Mouse (Mus musculus): Measurements from ENCODE around the gene Chrm4. TPM values are rescaled to one million over a fixed set of nuclear protein-coding genes. Genes with fewer than 3 reads are reported as not detected.

Chrm4 gene
- polyA plus RNA-seq, 1 experiment from 2014 or later: not detected

DNA sequence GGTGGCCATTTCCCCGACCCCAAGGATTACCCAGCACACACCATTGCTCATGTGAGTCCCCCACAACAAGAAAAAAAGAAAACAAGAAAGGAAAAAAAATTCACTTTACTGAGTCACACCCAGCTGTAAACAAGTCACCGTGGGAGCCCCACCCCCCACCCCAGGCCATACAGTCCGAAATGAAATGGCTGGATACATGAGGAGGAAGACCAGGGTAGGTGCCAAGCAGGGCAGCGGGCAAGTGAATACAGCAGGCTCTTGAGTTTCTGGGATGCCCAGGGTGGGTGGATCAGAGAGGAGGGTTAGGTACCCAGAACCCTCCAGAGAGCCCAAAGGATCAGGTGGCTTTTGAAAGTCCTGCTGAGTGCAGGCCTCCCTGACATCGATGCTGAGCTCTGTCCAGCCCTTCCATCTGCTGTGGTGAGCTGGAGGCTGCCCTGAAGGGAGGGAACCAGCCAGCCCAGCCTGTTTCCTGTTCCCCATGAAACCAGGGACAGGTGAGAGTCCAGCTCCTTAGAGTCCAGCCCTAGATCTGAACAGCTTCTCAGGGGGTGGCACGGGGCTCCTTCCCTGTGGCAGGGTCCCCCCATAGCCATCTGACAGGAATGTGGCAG is 5.8 kb downstream of the Chrm4 start:
- 11% methylated on average over 6 of the region's 6 CpGs for WGBS
- H3K4me2 ChIP-seq (ENCODE audit: low read length): peak overlapping the region; percentile 76
- no peaks in the 10 kb centered on the region for H3K27me3 ChIP-seq (replicated peaks; ENCODE audit: control insufficient read depth, insufficient read depth, low read length)
- H3K9me3 ChIP-seq (ENCODE audit: control insufficient read depth, low read length): no peaks in the 10 kb centered on the region
- DNase-seq (ENCODE audit: low spot score) (no peak), ATAC-seq (replicated peaks; ENCODE audit: low FRiP score, low TSS enrichment, low read depth) (peak; percentile 21)
- peak overlapping the region; percentile 98 for H3K27ac ChIP-seq (ENCODE audit: low read depth)
- H3K4me1 ChIP-seq (replicated peaks; ENCODE audit: control insufficient read depth, insufficient read depth, low read length): peaks cover 25% of the 10 kb centered on the region
- 0 out of 2 replicates have a peak overlapping the region, but pooled peaks have one; percentile 99 for H3K9ac ChIP-seq (ENCODE audit: low read length)
- H3K4me3 ChIP-seq (ENCODE audit: low read depth, low read length): no peak overlapping the region; the same call in 1 of the 2 replicates
- peaks cover 44% of the 10 kb centered on the region for H3K36me3 ChIP-seq (ENCODE audit: control insufficient read depth, insufficient read depth, low read length)

DNA sequence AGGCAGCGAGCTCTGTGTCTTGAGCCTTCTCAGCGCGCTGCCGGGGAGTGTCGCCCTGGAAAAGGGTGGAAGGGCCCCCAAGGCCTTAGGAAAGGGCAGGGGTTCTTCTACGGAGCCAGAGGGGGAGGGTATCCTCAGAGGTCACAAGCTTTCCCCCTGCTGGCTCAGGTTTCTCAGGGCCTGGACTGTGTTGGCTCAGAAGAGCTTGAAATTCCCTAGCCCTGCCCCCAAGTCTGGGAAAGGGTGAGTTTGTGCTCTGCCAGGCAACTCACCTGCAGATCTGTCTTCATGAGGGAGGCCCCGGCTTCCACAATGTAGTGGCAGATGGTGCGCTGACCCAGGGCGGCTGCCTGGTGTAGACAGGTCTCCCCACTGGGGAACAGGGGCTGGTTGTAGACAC is 6.4 kb downstream of the Chrm4 start:
- Histone ChIP-seq H3K4me2 (ENCODE audit: low read length) (no peak overlapping the region), H3K4me1 (replicated peaks; ENCODE audit: control insufficient read depth, insufficient read depth, low read length) (peaks cover 25% of the 10 kb centered on the region), H3K4me3 (ENCODE audit: low read depth, low read length) (no peak overlapping the region), H3K27ac (ENCODE audit: low read depth) (peak overlapping the region; percentile 98), H3K36me3 (ENCODE audit: control insufficient read depth, insufficient read depth, low read length) (peaks cover 50% of the 10 kb centered on the region), H3K9ac (ENCODE audit: low read length) (no peak overlapping the region), H3K9me3 (ENCODE audit: control insufficient read depth, low read length) (no peaks in the 10 kb centered on the region), H3K27me3 (replicated peaks; ENCODE audit: control insufficient read depth, insufficient read depth, low read length) (no peaks in the 10 kb centered on the region)
- no peak for DNase-seq (ENCODE audit: low spot score)
- 28% methylated on average over 9 of the region's 9 CpGs for WGBS
- no peak for ATAC-seq (replicated peaks; ENCODE audit: low FRiP score, low TSS enrichment, low read depth)

DNA sequence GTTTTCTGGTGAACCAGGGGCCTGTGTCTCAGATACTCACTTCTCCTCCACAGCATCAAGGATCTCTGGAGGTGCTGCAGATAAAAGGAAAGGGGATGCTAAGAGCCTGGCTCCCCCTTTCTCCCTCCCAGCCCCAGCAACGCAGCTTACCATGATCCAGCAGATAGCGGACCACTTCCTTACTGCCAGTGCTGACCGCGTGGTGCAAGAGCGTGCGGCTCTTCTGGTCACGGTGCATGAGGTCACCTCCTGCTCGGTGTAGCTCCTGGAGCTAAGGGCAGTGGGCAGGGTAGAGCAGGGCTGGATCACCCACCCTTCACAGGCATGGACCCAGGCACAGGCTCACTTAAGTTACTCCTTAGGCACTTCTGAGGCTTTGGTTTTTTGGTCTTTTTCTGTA is 7.0 kb downstream of the Chrm4 start:
- Histone ChIP-seq H3K4me2 (ENCODE audit: low read length) (no peak overlapping the region), H3K4me1 (replicated peaks; ENCODE audit: control insufficient read depth, insufficient read depth, low read length) (peaks cover 25% of the 10 kb centered on the region), H3K27me3 (replicated peaks; ENCODE audit: control insufficient read depth, insufficient read depth, low read length) (no peaks in the 10 kb centered on the region), H3K27ac (ENCODE audit: low read depth) (no peak overlapping the region), H3K36me3 (ENCODE audit: control insufficient read depth, insufficient read depth, low read length) (peaks cover 56% of the 10 kb centered on the region), H3K4me3 (ENCODE audit: low read depth, low read length) (no peak overlapping the region), H3K9me3 (ENCODE audit: control insufficient read depth, low read length) (no peaks in the 10 kb centered on the region), H3K9ac (ENCODE audit: low read length) (no peak overlapping the region)
- DNase-seq (ENCODE audit: low spot score) (no peak), ATAC-seq (replicated peaks; ENCODE audit: low FRiP score, low TSS enrichment, low read depth) (no peak)
- WGBS: 28% methylated on average over 8 of the region's 8 CpGs

DNA sequence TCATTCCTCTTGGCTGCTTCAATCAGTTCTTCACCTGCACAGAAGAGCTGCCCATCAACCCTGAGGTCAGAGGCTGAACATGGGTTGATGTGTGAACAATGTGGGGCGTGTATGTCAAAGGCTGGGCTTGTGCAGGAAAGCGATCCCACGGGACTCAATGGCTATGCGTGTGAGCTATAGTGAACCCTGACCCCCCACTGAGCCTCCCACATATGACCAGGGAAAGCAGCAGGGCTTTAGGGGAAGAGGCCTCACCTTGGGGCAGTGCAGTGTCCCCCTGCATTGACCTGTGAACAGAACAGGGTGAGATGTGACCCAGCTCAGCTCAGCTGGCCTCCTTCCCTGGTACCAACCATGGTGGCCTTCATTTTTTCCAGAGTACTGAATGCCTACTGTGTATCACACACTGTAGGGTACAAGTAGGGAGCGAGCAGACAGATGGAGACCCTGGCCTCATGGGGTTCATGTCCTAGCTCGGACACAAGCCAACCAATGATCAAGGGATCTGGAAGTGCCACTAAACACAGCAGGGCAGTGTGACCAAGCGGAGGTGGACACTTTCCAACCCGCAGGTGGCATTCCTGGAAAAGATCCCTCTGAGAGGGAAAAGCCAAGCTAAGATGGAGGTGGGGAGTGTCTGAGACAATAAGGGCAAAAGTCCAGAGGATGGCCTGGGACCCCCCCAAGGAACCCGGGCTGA is 7.9 kb downstream of the Chrm4 start:
- Histone ChIP-seq H3K9ac (ENCODE audit: low read length) (no peak overlapping the region), H3K36me3 (ENCODE audit: control insufficient read depth, insufficient read depth, low read length) (peaks cover 65% of the 10 kb centered on the region)

DNA sequence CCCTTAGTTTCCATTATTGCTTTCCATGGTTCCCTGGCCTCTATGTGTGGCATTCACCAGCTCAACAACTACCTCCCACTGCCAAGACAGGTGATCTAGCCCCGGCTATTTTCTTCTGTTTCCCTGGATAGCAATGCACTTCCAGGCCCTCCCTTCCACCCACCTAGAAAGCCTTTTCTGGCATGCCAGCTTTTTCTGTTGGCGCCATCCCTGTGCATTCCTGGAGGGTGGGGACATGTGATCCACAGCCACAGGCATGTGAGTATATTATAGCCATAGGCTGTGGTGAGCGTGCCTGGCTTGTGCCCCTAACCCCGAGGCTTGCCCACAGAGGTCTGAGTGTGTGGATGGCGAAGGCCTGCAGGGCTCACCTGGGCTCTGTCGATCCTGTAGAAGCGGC is 9.1 kb downstream of the Chrm4 start:
- H3K4me2 ChIP-seq (ENCODE audit: low read length): no peak overlapping the region
- DNase-seq (ENCODE audit: low spot score) (no peak), ATAC-seq (replicated peaks; ENCODE audit: low FRiP score, low TSS enrichment, low read depth) (no peak)
- no peak overlapping the region for H3K27ac ChIP-seq (ENCODE audit: low read depth)
- no peaks in the 10 kb centered on the region for H3K9me3 ChIP-seq (ENCODE audit: control insufficient read depth, low read length)
- peaks cover 17% of the 10 kb centered on the region for H3K4me1 ChIP-seq (replicated peaks; ENCODE audit: control insufficient read depth, insufficient read depth, low read length)
- H3K4me3 ChIP-seq (ENCODE audit: low read depth, low read length): no peak overlapping the region
- H3K9ac ChIP-seq (ENCODE audit: low read length): no peak overlapping the region
- no peaks in the 10 kb centered on the region for H3K27me3 ChIP-seq (replicated peaks; ENCODE audit: control insufficient read depth, insufficient read depth, low read length)
- WGBS: 92% methylated on average over 7 of the region's 7 CpGs
- H3K36me3 ChIP-seq (ENCODE audit: control insufficient read depth, insufficient read depth, low read length): peaks cover 74% of the 10 kb centered on the region

More for the DNA sequence above, 7.9 kb downstream of the Chrm4 start:
- ATAC-seq (replicated peaks; ENCODE audit: low FRiP score, low TSS enrichment, low read depth): no peak
- Histone ChIP-seq H3K9me3 (ENCODE audit: control insufficient read depth, low read length) (no peaks in the 10 kb centered on the region), H3K27ac (ENCODE audit: low read depth) (no peak overlapping the region), H3K27me3 (replicated peaks; ENCODE audit: control insufficient read depth, insufficient read depth, low read length) (no peaks in the 10 kb centered on the region), H3K4me3 (ENCODE audit: low read depth, low read length) (no peak overlapping the region), H3K4me1 (replicated peaks; ENCODE audit: control insufficient read depth, insufficient read depth, low read length) (peaks cover 17% of the 10 kb centered on the region), H3K4me2 (ENCODE audit: low read length) (no peak overlapping the region)
- DNase-seq (ENCODE audit: low spot score): no peak
- 86% methylated on average over 9 of the region's 9 CpGs for WGBS

DNA sequence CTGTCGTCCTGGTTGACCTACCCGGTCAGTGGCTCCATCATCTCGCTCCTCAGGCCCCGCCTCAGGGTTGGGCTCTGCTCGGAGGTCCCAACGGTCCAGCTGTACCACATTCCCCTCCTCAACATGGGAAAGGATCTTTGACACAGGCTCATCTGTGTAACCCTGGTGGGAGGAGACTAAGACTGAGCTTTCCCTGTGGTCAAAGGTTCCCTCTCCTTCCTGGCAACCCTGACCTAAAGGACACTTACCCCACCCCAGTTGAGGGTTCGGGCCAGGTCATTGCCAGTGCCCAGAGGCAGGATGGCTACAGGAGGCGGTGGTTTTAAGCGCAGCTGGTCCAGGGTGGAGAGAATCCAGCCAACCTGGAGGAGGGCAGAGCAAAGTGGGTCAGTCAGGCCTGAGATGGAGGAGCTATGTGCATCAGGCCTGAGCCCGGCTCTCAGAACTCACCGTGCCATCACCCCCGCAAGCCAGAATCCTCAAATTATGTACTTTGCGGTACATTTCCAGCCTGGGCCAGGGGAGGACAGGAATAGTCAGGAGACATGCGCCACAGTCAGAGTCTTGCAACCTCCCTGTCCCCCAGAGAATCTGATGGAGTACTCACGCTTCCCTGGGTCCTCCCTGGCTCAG is 12.4 kb downstream of the Chrm4 start:
- Histone ChIP-seq H3K9ac (ENCODE audit: low read length) (no peak overlapping the region), H3K4me3 (ENCODE audit: low read depth, low read length) (no peak overlapping the region), H3K27ac (ENCODE audit: low read depth) (no peak overlapping the region), H3K4me1 (replicated peaks; ENCODE audit: control insufficient read depth, insufficient read depth, low read length) (no peaks in the 10 kb centered on the region), H3K9me3 (ENCODE audit: control insufficient read depth, low read length) (no peaks in the 10 kb centered on the region), H3K27me3 (replicated peaks; ENCODE audit: control insufficient read depth, insufficient read depth, low read length) (no peaks in the 10 kb centered on the region), H3K36me3 (ENCODE audit: control insufficient read depth, insufficient read depth, low read length) (peaks cover 70% of the 10 kb centered on the region), H3K4me2 (ENCODE audit: low read length) (no peak overlapping the region)
- ATAC-seq (replicated peaks; ENCODE audit: low FRiP score, low TSS enrichment, low read depth): no peak
- DNase-seq (ENCODE audit: low spot score): no peak
- 83% methylated on average over 15 of the region's 15 CpGs for WGBS

DNA sequence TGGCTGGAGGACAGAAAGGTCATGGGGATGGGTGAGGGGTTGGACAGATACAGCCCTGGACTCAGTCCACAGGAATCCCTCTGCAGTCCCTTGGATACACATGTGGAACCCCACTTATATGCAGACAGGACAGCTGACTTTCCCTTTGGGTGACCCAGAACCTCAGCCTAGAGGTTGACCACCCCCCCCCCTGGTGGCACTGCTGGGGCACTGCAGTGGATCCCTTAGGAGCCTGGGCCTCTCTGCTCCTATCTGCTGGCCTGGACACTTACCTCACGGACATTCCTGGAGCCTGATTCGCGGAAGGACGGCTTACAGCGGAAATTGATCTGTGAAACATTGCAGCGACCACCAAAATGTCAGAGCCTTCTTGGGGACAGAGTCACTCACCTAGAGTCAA is 15.3 kb downstream of the Chrm4 start:
- WGBS: 65% methylated on average over 6 of the region's 6 CpGs
- H3K9ac ChIP-seq (ENCODE audit: low read length): no peak overlapping the region
- peaks cover 49% of the 10 kb centered on the region for H3K36me3 ChIP-seq (ENCODE audit: control insufficient read depth, insufficient read depth, low read length)
- DNase-seq (ENCODE audit: low spot score) (peak; percentile 52), ATAC-seq (replicated peaks; ENCODE audit: low FRiP score, low TSS enrichment, low read depth) (no peak)
- no peak overlapping the region for H3K27ac ChIP-seq (ENCODE audit: low read depth)
- no peaks in the 10 kb centered on the region for H3K9me3 ChIP-seq (ENCODE audit: control insufficient read depth, low read length)
- H3K27me3 ChIP-seq (replicated peaks; ENCODE audit: control insufficient read depth, insufficient read depth, low read length): no peaks in the 10 kb centered on the region
- H3K4me2 ChIP-seq (ENCODE audit: low read length): no peak overlapping the region
- H3K4me3 ChIP-seq (ENCODE audit: low read depth, low read length): no peak overlapping the region
- peaks cover 10% of the 10 kb centered on the region for H3K4me1 ChIP-seq (replicated peaks; ENCODE audit: control insufficient read depth, insufficient read depth, low read length)

DNA sequence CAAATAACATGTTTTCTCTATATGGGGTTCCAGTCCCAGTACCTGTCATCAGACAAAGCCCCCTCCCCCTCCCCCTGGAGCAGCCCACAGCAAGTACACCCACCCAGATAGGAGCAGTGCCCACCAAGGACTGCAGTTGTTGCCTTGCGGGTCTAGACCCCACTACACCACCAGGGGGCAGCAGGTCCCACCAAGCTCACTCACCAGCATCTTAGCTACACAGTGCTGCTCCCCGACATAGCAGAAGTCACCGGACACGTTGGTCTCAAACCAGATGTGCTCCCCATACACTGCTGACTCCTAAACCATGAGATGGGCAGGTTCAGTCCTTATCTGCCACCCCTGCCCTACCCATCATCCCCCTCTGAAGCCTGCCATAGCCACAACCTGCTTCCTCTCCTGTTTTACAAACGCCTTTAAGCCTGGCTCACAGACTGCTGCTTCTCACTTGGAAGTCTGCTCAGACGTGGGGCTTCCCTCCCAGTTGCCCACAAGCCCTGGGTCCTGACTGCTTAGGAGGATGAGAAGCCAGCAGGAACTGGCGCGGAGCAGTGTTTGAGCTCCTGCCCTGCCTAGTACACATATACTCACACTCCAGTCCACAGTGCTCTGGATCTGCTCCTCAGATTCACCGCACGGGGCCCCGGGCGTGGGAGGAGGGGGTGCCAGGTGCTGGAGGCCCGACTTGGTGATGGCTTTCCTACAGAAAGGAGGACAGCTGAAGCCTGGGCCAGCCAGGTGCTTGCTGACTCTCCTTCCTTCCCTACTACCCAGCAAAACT is 17.3 kb downstream of the Chrm4 start:
- Histone ChIP-seq H3K4me1 (replicated peaks; ENCODE audit: control insufficient read depth, insufficient read depth, low read length) (peaks cover 24% of the 10 kb centered on the region), H3K9ac (ENCODE audit: low read length) (no peak overlapping the region), H3K27me3 (replicated peaks; ENCODE audit: control insufficient read depth, insufficient read depth, low read length) (no peaks in the 10 kb centered on the region), H3K4me2 (ENCODE audit: low read length) (0 out of 2 replicates have a peak overlapping the region, but pooled peaks have one; percentile 7), H3K27ac (ENCODE audit: low read depth) (no peak overlapping the region), H3K9me3 (ENCODE audit: control insufficient read depth, low read length) (no peaks in the 10 kb centered on the region), H3K4me3 (ENCODE audit: low read depth, low read length) (no peak overlapping the region), H3K36me3 (ENCODE audit: control insufficient read depth, insufficient read depth, low read length) (peaks cover 29% of the 10 kb centered on the region)
- ATAC-seq (replicated peaks; ENCODE audit: low FRiP score, low TSS enrichment, low read depth) (peak; percentile 51; the same call in 1 of the 2 replicates), DNase-seq (ENCODE audit: low spot score) (peak; percentile 93)
- WGBS: 42% methylated on average over 13 of the region's 13 CpGs
